Mouse (Mus musculus) liver, adult 2 months (tissue): Measurements from ENCODE around the gene Rbms1.

Experiments
- CTCF ChIP-seq: fragments of 200-500 bp; IDR thresholded peaks from 2 replicates; pipeline ENCODE4 v1.5.1; 2011; ENCODE audit warnings: low read depth, low read length, control low read depth
- POLR2A ChIP-seq: fragments of 200-500 bp; IDR thresholded peaks from 2 replicates; pipeline ENCODE4 v1.6.1; 2011; ENCODE audit warnings: low read length, control low read depth; ENCODE audit not compliant: insufficient read depth; ENCODE audit errors: extremely low read depth

DNA sequence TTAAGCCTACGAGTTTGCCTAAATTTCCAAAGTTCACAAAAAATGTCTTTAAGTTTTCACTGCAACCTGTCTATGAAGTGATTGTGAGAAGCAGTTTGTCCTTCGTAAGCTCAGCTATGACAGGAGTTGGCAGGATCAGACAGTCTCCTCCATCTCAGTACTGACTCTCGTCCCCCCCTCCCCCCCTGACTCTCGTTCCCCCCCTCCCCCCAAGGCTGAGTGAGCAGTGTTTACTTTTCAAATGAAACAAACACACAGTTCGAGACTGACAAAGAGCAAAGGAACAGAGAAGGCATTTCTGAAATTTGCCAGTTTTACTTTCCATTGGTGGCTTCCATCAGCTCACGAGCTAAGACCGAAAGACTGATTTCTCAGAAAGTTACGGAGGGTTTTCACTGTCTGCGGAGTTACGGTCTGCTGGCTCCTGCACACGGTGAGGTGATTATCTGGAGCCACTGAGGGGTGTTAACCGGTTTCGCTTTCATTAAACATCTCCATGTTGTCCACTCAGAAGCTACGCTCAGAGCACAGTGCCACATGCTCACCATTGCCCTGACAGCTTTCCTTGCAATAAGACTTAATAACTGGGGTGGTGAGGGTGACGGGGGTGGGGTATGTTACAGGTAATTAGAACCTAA lies 162.0 kb downstream of the Rbms1 start:
- no peak for TF ChIP-seq CTCF
- no peak for TF ChIP-seq POLR2A
